9 mouse cellular contexts compared by ENCODE assay signal in the genomic region with DNA sequence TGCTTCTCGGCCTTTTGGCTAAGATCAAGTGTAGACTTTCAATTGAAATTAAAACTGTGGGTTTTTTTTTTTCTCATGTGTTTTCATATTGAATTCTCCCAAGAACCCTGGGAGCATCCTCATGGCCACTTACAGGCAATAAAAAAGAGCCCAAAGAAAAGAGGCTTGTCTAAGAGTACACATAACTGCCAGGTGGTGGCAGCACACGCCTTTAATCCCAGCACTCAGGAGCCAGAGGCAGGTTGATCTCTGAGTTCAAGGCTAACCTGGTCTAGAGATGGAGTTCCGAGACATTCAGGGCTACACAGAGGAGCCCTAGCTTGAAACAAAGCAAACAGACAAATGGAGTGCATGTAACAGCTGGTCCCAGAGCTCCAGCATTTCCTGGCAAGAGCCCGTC. TPM values are rescaled to one million over a fixed set of nuclear protein-coding genes. Genes with fewer than 3 reads are reported as not detected.
DNase-seq lines count a peak whose midpoint lies in the region; TF ChIP-seq lines count a peak whose summit lies in the region.
"Had no signal": no experiment of that assay in that cellular context is flagged by ENCODE, and none has a peak within 500 bp of the region (broad histone marks: within the 10 kb centered on the region; RNA-seq: fewer than 3 reads in every experiment).

No protein-coding gene starts in this region.

- TF ChIP-seq POLR2A in spleen, adult 2 months (IDR thresholded peaks at IDR 0.05; ENCODE audit: low read depth, low read length), result no peak
- no peak for TF ChIP-seq POLR2A in cortical plate, adult 2 months (IDR thresholded peaks at IDR 0.05; ENCODE audit: extremely low read depth, insufficient read depth, low read length)

- no peaks in the 10 kb centered on the region for H3K36me3 ChIP-seq in spleen, adult 2 months (ENCODE audit: control insufficient read depth, insufficient read depth, low read length)
- H3K36me3 ChIP-seq: lung, embryonic 15.5 days had no signal

- 49% methylated on average over 4 of the region's 4 CpGs for whole genome bisulfite sequencing in spleen, adult 2 months

- DNase-seq in embryo, embryonic 10.5 days (ENCODE audit: low spot score), result peak; percentile 23
- no peak for DNase-seq in embryo, embryonic 11 days
- DNase-seq in spleen, adult 2 months (ENCODE audit: low read depth in 1 of 2, low spot score in 2 of 2), result no peak
- no peak for DNase-seq in spleen, adult 12 weeks (ENCODE audit: low spot score)
- DNase-seq in thymus, postnatal 0 days (ENCODE audit: low spot score), result peak; percentile 25
- DNase-seq in urinary bladder, postnatal 14 days (ENCODE audit: low spot score), result no peak
- DNase-seq in gastrocnemius, adult 8-10 months (ENCODE audit: low spot score in 2 of 2), result no peak

- H3K4me3 ChIP-seq in spleen, adult 2 months (ENCODE audit: extremely low read depth, insufficient read depth, insufficient read length), result no peak overlapping the region
- no peak overlapping the region for H3K4me3 ChIP-seq in cortical plate, adult 2 months (ENCODE audit: insufficient read depth, low read length)
- H3K4me3 ChIP-seq: lung, embryonic 15.5 days had no signal

- TF ChIP-seq CTCF in spleen, adult 2 months (IDR thresholded peaks at IDR 0.05; ENCODE audit: extremely low read depth, insufficient read depth, insufficient read length, insufficient replicate concordance), result peak; percentile 58; the same call in 1 of the 2 replicates
- TF ChIP-seq CTCF in cortical plate, adult 2 months (IDR thresholded peaks at IDR 0.05; ENCODE audit: extremely low read depth, insufficient read depth, low read length), result peak; percentile 48; the same call in 1 of the 2 replicates

- no peaks in the 10 kb centered on the region for H3K27me3 ChIP-seq in spleen, adult 2 months (ENCODE audit: control insufficient read depth, insufficient read depth, low read length)

- no peaks in the 10 kb centered on the region for H3K4me1 ChIP-seq in spleen, adult 2 months (ENCODE audit: control insufficient read depth, insufficient read depth, insufficient read length)
- H3K4me1 ChIP-seq in cortical plate, adult 2 months (ENCODE audit: control insufficient read depth, insufficient read depth, low read length), result peaks cover 16% of the 10 kb centered on the region
- H3K4me1 ChIP-seq: lung, embryonic 15.5 days had no signal

- no peak overlapping the region for H3K27ac ChIP-seq in spleen, adult 2 months (ENCODE audit: insufficient read depth, low read length)
- no peak overlapping the region for H3K27ac ChIP-seq in cortical plate, adult 2 months (ENCODE audit: insufficient read depth, low read length)
- H3K27ac ChIP-seq: lung, embryonic 15.5 days had no signal

RNA-seq across cellular contexts. Expression of a gene that starts 14.5 kb away (rescaled TPM):
- polyA plus RNA-seq in spleen, adult 2 months (2012; rRNA removed), result 0.55 and 0.78 TPM in 2 replicates
- 188 TPM in 2 replicates for polyA plus RNA-seq in cortical plate, adult 2 months (2012; rRNA removed)
- polyA plus RNA-seq in thymus, postnatal 0 days (2015; fragmentation: Nextera tagmentation; extraction: Ambion mirVana), result 0.01 and 0.27 TPM in 2 replicates
- under 1 TPM in 3 of 4 experiments, not detected in 1; 0.13 to 0.32 (median 0.19) TPM for total RNA-seq in gastrocnemius, adult 8-10 months (2022)

RNA-seq across cellular contexts. Expression of a gene that starts 43.5 kb away (rescaled TPM):
- polyA plus RNA-seq in spleen, adult 2 months (2012; rRNA removed), result 28.0 and 29.7 TPM in 2 replicates
- 4.4 and 5.1 TPM in 2 replicates for polyA plus RNA-seq in cortical plate, adult 2 months (2012; rRNA removed)
- polyA plus RNA-seq in thymus, postnatal 0 days (2015; fragmentation: Nextera tagmentation; extraction: Ambion mirVana), result 21.9 and 22.5 TPM in 2 replicates
- 10 to 100 TPM; 33.6 to 41.0 (median 36.0) TPM for total RNA-seq in gastrocnemius, adult 8-10 months (2022)

RNA-seq across cellular contexts. Expression of a gene that starts 49.7 kb away (rescaled TPM):
- 9.3 and 13.3 TPM in 2 replicates for polyA plus RNA-seq in spleen, adult 2 months (2012; rRNA removed)
- 4.6 and 5.7 TPM in 2 replicates for polyA plus RNA-seq in cortical plate, adult 2 months (2012; rRNA removed)
- polyA plus RNA-seq in thymus, postnatal 0 days (2015; fragmentation: Nextera tagmentation; extraction: Ambion mirVana), result 12.9 and 20.3 TPM in 2 replicates
- 10 to 100 TPM in 3 of 4 experiments, 1 to 10 TPM in 1; 5.1 to 61.2 (median 22.7) TPM for total RNA-seq in gastrocnemius, adult 8-10 months (2022)

Comparison
In these comparisons a context has a peak if more than half of its experiments do, and no peak if none do; other contexts are left out.
1. DNase-seq: peak in embryo, embryonic 10.5 days (single experiment) and thymus, postnatal 0 days (single experiment); none in embryo, embryonic 11 days (single experiment), spleen, adult 2 months (0 of 2), spleen, adult 12 weeks (single experiment), urinary bladder, postnatal 14 days (single experiment) and gastrocnemius, adult 8-10 months (0 of 2).
2. RNA of a gene that starts 14.5 kb away (polyA plus RNA-seq): 188 TPM in cortical plate, adult 2 months; 0.55 to 0.78 TPM in spleen, adult 2 months and 0.01 to 0.27 TPM in thymus, postnatal 0 days; every median in the first group is over 100 times any median in the second.